Mouse (Mus musculus) urinary bladder, postnatal 25 days (tissue): ENCODE results near the gene Tnip3.
A peak's percentile ranks its signal among the peaks of the same experiment; 100 is the strongest.

Source experiments
- DNase-seq: peaks from one replicate; pipeline ENCODE4 v3.0.0; 2022; ENCODE audit warnings: low spot score

Tnip3 gene

DNA sequence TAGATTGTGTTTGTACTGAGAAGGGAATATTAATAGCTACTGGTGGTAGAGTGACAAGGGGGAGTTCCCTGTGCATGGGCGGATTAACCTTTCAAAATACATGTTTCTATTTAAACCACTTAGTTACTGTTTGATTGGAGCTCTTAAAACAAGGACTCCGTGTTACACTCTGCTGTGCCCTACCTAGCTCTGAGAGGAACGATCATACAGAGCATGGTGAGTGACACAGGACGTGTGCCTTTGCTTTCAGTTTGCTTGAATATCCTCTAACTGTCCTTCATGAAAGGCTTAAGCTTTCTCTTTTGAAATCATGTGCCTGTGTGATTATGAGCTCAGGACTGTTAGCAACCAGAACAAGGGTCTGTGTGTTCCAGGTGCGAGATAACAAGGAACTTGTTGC, at the start of gene Tnip3:
TSS of gene Tnip3 (plus strand) at position 122 of the 400 bp plus-strand sequence.
- DNase-seq = no peak

DNA sequence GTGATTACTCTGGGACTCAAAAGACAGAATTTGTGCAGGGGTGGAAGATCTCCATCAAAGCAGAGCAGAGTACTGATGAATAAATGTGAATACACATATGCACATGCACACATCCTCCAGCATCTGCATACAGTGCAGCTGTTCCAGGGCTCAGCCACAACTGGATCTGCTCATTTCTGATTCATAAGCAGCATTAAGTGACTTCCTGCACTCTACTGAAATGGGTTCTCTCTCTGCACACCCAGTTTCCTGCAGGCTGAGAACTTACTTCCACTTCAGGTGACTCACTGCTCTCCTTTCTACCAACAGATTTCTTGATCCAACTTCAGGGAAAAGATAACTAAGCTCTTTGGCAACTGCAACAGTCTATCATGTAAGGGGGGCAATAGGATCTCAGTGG, 26.3 kb upstream of the Tnip3 start:
- no peak for DNase-seq

DNA sequence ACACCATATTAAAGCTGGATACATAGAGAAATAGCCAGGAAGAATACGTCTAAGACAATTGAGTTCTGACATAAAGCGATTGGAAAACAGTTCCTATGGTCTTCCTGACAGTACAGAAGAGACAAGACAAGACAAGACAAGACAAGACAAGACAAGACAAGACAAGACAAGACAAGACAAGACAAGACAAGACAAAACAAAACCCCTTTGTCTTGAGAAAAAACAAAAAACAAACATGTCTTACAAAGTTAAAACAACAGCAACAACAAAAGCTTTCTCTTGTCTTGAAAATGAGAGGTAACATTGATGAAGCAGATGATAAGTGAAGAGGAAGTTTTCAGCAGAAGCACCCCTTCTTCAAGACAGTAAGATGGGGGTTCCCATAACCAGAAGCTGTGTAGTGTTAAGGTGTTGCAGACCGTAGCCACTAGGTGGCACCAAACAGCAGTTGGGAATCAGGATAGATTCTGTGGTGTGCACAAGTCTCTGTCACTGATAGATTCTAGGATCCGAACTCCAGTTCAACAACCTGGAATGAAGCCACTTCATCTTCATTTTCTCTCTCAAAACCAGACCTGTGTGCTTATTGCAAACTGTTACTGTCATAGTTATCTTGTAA, 15.0 kb upstream of the Tnip3 start:
- peak; percentile 49 for DNase-seq

- no peak for DNase-seq
Observed at GRCm38 (mm10) chr6:65513813-65514212, 11.3 kb upstream of the Tnip3 start.

GRCm38 (mm10) chr6:65516759-65517158, 8.4 kb upstream of the Tnip3 start:
- DNase-seq = no peak

DNA sequence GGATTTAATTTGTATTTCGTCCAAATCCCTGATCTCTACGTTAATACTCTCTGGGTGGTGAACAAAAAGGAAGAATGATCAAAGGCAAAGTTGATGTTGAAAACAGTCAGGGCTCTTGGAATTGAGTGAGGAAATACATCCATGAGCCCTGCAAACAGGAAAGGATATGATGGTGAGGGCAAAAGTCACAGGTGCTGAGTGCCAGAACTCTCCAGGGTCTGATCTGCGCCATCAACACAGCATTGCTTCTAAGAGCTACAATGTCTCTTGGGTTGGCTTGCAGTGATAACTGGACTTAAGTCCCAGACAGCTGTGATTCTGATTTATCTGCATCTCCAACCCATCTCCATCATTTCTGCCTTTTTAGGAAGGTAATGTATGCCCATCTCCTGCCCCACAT, 4.3 kb upstream of the Tnip3 start:
- DNase-seq = no peak

DNA sequence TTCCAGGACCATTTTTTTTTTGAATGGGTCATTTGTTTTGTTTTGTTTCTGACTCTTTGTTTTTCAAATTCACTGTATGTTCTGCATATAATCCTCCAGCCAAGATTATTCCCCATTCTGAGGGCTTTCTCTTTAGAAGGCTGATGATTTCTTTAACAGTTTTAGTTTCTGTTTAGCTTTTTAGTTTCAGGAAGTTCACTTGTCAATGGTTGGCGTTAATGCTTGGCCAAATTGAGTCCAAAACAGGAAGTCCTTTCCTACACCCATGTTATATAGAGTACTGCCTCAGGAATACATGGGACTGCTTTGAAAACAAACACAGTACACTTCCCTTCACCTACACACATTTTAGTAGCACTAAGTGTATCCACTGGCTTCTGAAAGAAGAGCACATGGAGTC, 2.8 kb downstream of the Tnip3 start:
- DNase-seq = no peak

GRCm38 (mm10) chr6:65531232-65531848, 6.2 kb downstream of the Tnip3 start:
- no peak for DNase-seq

DNA sequence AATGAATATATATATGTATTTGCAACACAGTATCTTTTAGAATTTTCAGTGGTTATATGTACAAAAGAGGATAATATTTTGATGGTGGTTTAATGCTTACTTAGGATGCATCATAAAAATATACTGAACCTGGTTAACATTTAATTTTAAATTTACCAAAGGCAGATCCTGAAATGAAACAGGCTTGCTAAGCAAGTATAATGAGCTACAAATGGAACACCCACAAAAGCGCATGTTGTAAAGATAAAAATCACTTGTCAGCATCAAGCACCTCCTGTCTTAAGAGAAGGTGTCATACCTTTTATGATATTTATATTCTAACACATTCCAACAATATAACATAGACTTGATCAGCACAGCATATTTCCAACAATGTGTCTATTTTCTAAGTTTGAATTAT, 8.6 kb downstream of the Tnip3 start:
- no peak for DNase-seq

- no peak for DNase-seq
Observed at GRCm38 (mm10) chr6:65537327-65537884, 12.3 kb downstream of the Tnip3 start.

DNA sequence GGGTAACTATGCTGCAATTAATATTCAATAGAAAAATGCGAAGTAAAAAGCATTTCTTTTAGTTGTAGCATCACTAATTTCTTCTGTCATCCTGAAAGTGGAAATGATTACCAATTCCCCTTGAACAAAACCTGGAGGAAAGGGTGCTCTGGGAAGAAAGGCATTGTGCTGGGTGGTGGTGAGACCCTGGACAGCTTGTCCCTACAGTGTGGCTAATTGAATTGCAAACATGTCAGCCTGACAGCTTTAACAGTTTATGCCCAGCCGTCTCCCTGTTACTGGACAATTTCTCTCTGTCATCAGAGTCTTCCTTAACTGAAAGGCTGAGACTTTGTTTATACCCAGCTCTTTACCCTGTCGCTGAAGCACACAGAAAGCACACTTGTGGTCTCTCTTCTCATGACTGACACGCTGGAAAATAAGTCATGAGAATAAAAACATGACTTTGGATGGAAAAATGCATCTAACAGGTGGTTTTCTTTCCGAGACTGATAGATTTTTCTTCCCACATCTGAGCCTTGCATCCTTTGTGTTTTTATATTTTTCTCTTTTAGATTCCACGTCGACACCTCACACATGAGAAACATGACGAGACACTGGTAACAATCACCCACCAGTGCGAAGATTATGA, 13.0 kb downstream of the Tnip3 start:
- no peak for DNase-seq

- DNase-seq = no peak
Observed at GRCm38 (mm10) chr6:65538921-65539320, 13.8 kb downstream of the Tnip3 start.

DNA sequence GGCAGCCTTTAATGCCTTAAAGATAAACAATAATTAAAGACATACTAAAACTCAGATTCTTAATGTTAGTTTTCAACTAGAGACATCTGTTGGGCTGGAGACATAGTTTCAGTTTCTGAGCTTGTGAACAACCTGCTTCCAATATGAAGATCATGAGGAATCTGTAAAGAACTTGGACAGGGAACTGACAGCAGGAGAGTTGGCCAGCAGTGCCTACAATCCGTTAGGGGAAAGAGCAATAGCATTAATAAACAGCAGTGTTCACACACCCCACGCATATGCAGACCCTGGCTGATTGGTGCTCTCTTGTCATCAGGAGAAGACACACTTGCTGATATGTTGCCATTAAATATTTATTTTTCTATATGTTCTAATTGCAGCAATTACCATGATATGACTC, 15.0 kb downstream of the Tnip3 start:
- no peak for DNase-seq

DNA sequence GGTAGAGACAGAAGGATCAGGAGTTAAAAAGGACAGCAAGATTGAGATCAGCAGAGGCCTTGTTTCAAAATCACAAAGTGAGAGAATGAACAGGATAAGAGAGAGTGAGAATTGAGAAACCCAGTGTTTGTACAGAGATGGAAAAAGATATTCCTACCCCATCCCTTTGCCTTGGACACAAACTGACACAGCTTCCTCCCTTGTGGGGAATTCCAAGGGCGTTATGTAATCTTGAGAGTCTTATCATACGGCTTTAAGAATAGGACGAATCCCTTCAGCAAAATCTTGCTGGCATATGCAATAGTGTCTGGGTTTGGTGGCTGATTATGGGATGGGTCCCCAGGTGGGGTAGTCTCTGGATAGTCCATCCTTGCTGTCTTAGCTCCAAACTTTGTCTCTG, 16.0 kb downstream of the Tnip3 start:
- no peak for DNase-seq

DNA sequence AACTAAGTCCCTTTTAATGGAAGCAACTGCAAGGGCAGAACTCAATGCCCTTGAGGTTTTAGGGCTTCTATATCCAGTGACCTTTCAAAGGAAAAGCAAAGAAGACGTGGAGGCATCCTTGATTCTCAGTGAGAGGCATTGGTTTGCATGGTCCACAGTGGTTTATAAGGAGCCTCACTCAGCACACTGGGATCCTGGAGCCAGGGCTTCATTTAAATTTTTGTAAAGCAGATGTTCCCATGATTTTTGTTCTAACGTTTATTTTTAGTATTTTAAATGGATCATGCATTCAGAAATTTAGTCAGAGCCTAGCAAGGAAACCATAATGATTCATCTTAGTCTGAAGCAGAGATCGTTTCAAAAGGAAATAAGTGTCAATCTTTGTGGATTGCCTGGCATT, 17.3 kb downstream of the Tnip3 start:
- DNase-seq = no peak

GRCm38 (mm10) chr6:65542913-65543312, 17.8 kb downstream of the Tnip3 start:
- DNase-seq = no peak

- no peak for DNase-seq
Observed at GRCm38 (mm10) chr6:65563887-65564656, 39.0 kb downstream of the Tnip3 start.

DNA sequence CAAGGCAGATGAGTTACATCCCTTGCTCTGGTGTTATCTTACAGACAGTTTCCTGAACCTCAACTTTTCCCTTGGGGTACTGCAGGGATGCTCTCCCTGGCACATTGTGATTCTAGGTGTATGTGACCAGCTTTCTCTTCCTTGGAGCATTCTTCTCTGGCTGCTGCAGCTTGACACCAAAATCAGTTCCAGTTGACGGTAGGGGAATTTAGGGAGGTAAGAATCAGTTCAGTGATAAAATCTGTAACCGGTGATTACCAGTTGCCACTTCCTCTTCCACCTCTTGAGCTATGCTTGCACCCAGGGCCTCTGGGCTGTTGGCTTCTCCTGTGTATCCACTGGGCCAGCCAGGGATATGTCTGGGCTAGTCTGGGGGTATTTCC, 39.5 kb downstream of the Tnip3 start:
- DNase-seq = no peak

DNA sequence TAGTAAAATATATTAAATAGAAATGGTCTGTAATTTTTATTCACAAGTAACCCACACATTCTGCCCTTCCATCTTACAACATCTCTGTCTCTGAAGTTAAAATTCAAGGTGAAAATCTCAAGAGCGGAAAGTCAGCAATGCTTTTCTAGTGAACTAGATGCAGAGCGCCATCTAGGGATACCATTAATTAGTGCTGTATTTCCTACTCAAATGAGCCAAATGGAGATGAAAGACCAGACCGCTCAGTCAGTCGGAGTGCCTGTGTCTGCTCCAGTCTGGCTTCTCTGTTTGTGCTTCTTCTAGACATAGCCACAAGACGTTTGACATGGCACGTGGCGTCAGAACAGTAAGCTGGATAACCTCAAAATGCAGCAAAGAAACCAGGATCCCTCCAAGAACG, 44.6 kb downstream of the Tnip3 start:
- peak; percentile 27 for DNase-seq

GRCm38 (mm10) chr6:65578151-65578973, 53.2 kb downstream of the Tnip3 start:
- DNase-seq = no peak

- no peak for DNase-seq
Observed at GRCm38 (mm10) chr6:65583029-65583428, 57.9 kb downstream of the Tnip3 start.

GRCm38 (mm10) chr6:65584870-65585332, 59.8 kb downstream of the Tnip3 start:
- DNase-seq = no peak
